Mouse (Mus musculus) forebrain, embryonic 15.5 days (tissue): ENCODE results near the gene Rbms2. TPM values are rescaled to one million over a fixed set of nuclear protein-coding genes. Genes with fewer than 3 reads are reported as not detected.
A peak's percentile ranks its signal among the peaks of the same experiment; 100 is the strongest.

Experiments used
- ATAC-seq: fragments of 200-750 bp; cut with Nextera tagmentation; replicated peaks from 2 replicates; pipeline ENCODE4 v1.8.0; 2017; ENCODE audit warnings: mild to moderate bottlenecking, moderate TSS enrichment, moderate library complexity
- H3K27ac ChIP-seq: fragments of 300-500 bp; sonication (generic); replicated peaks from 2 replicates; pipeline ENCODE4 v1.5.1; 2015; ENCODE audit warnings: mild to moderate bottlenecking, inconsistent platforms
- H3K27me3 ChIP-seq: fragments of 300-500 bp; sonication (generic); 2 replicates; pipeline ENCODE4 v1.6.1; 2015; ENCODE audit warnings: inconsistent platforms
- H3K36me3 ChIP-seq: fragments of 300-500 bp; sonication (generic); 2 replicates; pipeline ENCODE4 v1.6.1; 2015; ENCODE audit warnings: mild to moderate bottlenecking, inconsistent platforms
- H3K4me1 ChIP-seq: fragments of 300-500 bp; sonication (generic); 2 replicates; pipeline ENCODE4 v1.6.1; 2015; ENCODE audit warnings: inconsistent platforms
- H3K4me2 ChIP-seq: fragments of 300-500 bp; sonication (generic); replicated peaks from 2 replicates; pipeline ENCODE4 v1.6.1; 2015; ENCODE audit warnings: mild to moderate bottlenecking, inconsistent platforms
- H3K4me3 ChIP-seq: fragments of 300-500 bp; sonication (generic); 2 replicates; pipeline ENCODE4 v1.5.1; 2015; ENCODE audit warnings: mild to moderate bottlenecking, inconsistent platforms
- H3K9ac ChIP-seq: fragments of 300-500 bp; sonication (generic); replicated peaks from 2 replicates; pipeline ENCODE4 v1.6.1; 2015; ENCODE audit warnings: mild to moderate bottlenecking, inconsistent platforms
- H3K9me3 ChIP-seq: fragments of 300-500 bp; sonication (generic); 2 replicates; pipeline ENCODE4 v1.6.1; 2016; ENCODE audit warnings: inconsistent platforms
- WGBS: fragments of 180-500 bp; shearing (Covaris S2); methylation state at CpG from one replicate; pipeline ENCODE4 v1.1.7; 2015; ENCODE audit warnings: mixed read lengths; 5-methylcytosine and 5-hydroxymethylcytosine counted together
- microRNA counts: library from miRNA; unstranded; fragments of <30 nt; microRNA quantifications from one replicate; lab custom pipeline; 2016
- microRNA-seq: library from miRNA; unstranded; fragments of <30 nt; microRNA quantifications from one replicate; pipeline ENCODE4, GENCODE M21; 2016
- polyA plus RNA-seq: library from polyadenylated mRNA; unstranded; fragments of >200 nt; fragmentation: Nextera tagmentation; extraction: Ambion mirVana; gene quantifications from 2 replicates; pipeline ENCODE4 v1.2.1, GENCODE M21; 2015

Gene Rbms2
- polyA plus RNA-seq, 1 experiment from 2014 or later = 9.0 TPM

DNA sequence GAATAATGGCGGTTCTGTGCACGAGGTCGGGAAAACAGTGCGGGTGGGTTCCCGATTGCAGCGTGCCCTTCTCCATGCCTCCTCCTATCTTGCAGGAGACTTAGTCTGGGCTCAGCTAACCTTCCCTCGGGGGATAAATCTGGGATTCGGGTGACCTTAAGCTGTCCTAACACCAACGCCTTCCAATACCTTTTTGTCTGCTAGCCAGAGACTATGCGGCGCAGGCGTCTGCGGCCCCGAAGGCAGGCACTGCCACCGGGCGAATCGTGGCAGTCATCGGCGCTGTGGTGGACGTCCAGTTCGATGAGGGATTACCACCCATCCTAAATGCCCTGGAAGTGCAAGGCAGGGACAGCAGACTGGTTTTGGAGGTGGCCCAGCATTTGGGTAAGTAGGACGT is 96.4 kb downstream of the Rbms2 start:
- H3K27ac ChIP-seq = peak overlapping the region; percentile 86
- peaks cover 39% of the 10 kb centered on the region for H3K36me3 ChIP-seq
- H3K4me1 ChIP-seq = peaks cover 22% of the 10 kb centered on the region
- peak overlapping the region; percentile 51 for H3K4me2 ChIP-seq
- H3K9me3 ChIP-seq = no peaks in the 10 kb centered on the region
- peak overlapping the region; percentile 93 for H3K9ac ChIP-seq
- 0 out of 2 replicates have a peak, but pooled peaks have one; percentile 2 for ATAC-seq
- no peaks in the 10 kb centered on the region for H3K27me3 ChIP-seq
- H3K4me3 ChIP-seq = peak overlapping the region; percentile 95
- WGBS = under 1% methylated on average over 22 of the region's 22 CpGs

DNA sequence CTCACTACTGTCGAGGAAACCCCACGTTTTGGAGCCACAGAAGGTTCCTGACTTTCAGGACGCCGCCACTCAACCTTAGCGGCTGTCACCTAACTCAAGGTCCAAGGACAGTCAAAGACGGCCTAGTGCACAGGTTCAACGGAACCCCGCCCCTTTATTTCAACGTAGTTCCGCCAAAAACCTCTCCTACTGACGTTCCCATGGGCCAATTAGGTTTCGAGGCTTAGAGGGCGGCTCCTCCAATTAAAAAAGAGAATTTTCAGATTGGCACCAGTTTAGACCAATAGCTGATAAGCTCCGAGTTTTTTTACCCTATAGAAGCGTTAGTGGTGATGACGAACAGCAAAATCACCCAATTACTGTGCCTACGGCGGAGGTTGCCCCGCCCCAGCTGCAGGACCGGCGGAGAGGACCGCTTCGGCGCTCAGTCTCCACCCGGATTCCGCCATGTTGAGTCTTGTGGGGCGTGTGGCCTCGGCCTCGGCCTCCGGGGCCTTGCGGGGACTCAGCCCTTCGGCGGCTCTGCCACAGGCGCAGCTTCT is 97.1 kb downstream of the Rbms2 start, which contains the start of gene Atp5b:
Gene Atp5b (plus strand): TSS at position 394 of the 542 bp plus-strand sequence.
- Histone ChIP-seq H3K36me3 (peaks cover 33% of the 10 kb centered on the region), H3K9ac (peak within 1 kb of the TSS; percentile 93), H3K4me3 (peak within 1 kb of the TSS; percentile 95), H3K4me2 (peak within 1 kb of the TSS; percentile 63), H3K27ac (peak within 1 kb of the TSS; percentile 86), H3K9me3 (no peaks in the 10 kb centered on the region), H3K4me1 (peaks cover 22% of the 10 kb centered on the region), H3K27me3 (no peaks in the 10 kb centered on the region)
- peak; percentile 99 for ATAC-seq
- 0% methylated on average over 34 of the region's 34 CpGs for WGBS

DNA sequence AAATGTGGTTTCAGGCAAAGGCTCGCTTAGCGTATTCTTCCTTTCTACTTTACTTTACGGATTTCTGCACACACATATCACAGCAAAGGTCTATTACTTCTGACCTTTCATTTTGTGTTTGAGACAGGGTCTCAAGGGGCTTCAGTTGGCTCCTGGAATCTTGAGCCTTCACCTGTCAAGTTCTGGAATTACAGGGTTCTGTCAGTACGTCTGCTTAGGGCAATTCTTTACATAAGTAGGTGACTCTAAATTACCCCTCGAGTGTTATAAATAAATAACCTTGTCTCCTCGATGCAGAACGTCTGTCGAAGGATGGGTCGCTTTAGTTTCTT is 97.7 kb downstream of the Rbms2 start:
- Histone ChIP-seq H3K36me3 (peaks cover 33% of the 10 kb centered on the region), H3K4me3 (peak overlapping the region; percentile 95), H3K4me1 (peaks cover 22% of the 10 kb centered on the region), H3K27me3 (no peaks in the 10 kb centered on the region), H3K9ac (peak overlapping the region; percentile 82), H3K4me2 (peak overlapping the region; percentile 63), H3K9me3 (no peaks in the 10 kb centered on the region), H3K27ac (peak overlapping the region; percentile 80)
- 15% methylated on average over 9 of the region's 9 CpGs for WGBS
- no peak for ATAC-seq

DNA sequence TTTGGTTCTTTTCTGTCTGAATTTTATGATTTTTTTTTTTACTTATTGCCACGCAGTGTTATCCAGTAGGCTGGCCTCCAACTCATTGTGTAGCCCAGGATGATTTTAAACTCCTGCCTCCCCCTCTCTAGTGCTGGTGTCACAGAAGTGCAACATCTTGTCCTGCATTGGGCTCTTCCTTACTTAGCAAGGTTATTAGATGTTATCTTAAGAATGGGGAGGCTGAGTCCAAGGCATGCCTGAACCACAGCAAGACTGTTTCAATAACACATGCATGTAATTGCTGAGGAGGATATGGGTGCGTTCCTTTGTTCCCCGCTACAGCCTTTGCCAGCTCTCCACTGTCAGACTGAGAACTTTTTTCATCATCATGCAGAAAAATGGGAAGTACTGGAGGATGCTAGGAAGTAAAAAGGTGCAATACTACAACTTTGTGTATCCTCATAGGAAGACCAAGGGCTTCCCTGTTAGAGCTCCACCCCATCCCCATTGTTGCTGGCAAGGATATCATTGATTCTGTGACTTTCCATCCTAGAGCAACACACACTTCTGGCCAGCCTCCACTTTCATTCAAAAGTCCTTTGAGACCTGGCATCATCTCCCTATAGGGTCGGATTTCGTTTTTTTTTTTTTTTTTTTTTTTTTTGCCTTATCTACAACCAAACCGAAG is 98.2 kb downstream of the Rbms2 start:
- no peaks in the 10 kb centered on the region for H3K9me3 ChIP-seq
- peak overlapping the region; percentile 63 for H3K4me2 ChIP-seq
- peaks cover 34% of the 10 kb centered on the region for H3K36me3 ChIP-seq
- H3K4me1 ChIP-seq = peaks cover 22% of the 10 kb centered on the region
- peak overlapping the region; percentile 82 for H3K9ac ChIP-seq
- 59% methylated on average over 6 of the region's 6 CpGs for WGBS
- no peaks in the 10 kb centered on the region for H3K27me3 ChIP-seq
- H3K27ac ChIP-seq = peak overlapping the region; percentile 80; the same call in 1 of the 2 replicates
- peak overlapping the region; percentile 95 for H3K4me3 ChIP-seq
- no peak for ATAC-seq

MicroRNAs encoded within 50 kb of the gene (microRNA counts, 519-probe panel; counts per million panel counts)
- microRNA mmu-miR-677 (lab: Ali Mortazavi, UCI) = not detected

Small RNA genes within 50 kb of the gene (microRNA-seq; reads per million reads assigned to microRNA genes)
- gene Mir677 = 14.5 reads per million, percentile 29 among the genes with 10 or more reads in this experiment

Other genes starting within 250 kb of the Rbms2 start
- gene Hsd17b6, start 172.7 kb downstream of the Rbms2 start, polyA plus RNA-seq = not detected in 2 replicates
- gene Prim1, start 165.1 kb downstream of the Rbms2 start, polyA plus RNA-seq = 61.6 and 62.3 TPM in 2 replicates
- gene Naca, start 144.7 kb downstream of the Rbms2 start, polyA plus RNA-seq = 599 and 612 TPM in 2 replicates
- gene Ptges3, start 121.3 kb downstream of the Rbms2 start, polyA plus RNA-seq = 430 and 444 TPM in 2 replicates
- gene Atp5b, start 97.0 kb downstream of the Rbms2 start, polyA plus RNA-seq = 2,026 and 2,088 TPM in 2 replicates
- gene Baz2a, start 88.7 kb downstream of the Rbms2 start, polyA plus RNA-seq = 9.1 and 9.8 TPM in 2 replicates
- 0.57 and 0.64 TPM in 2 replicates for gene Gls2, start 14.2 kb upstream of the Rbms2 start, polyA plus RNA-seq
- gene Spryd4, start 31.5 kb upstream of the Rbms2 start, polyA plus RNA-seq = 19.1 and 19.8 TPM in 2 replicates
- 0.19 TPM in 1 of 2 replicates, not detected in the other for gene Mip, start 45.5 kb upstream of the Rbms2 start, polyA plus RNA-seq
- 32.0 and 35.8 TPM in 2 replicates for gene Timeless, start 51.8 kb upstream of the Rbms2 start, polyA plus RNA-seq
- gene Apon, start 73.8 kb upstream of the Rbms2 start, polyA plus RNA-seq = 0.19 TPM in 1 of 2 replicates, not detected in the other
- not detected in 2 replicates for gene Apof, start 88.4 kb upstream of the Rbms2 start, polyA plus RNA-seq
- gene Stat2, start 90.3 kb upstream of the Rbms2 start, polyA plus RNA-seq = 17.1 and 21.0 TPM in 2 replicates
- 0.11 TPM in 1 of 2 replicates, not detected in the other for gene Il23a, start 118.5 kb upstream of the Rbms2 start, polyA plus RNA-seq
- 27.6 and 30.9 TPM in 2 replicates for gene Pan2, start 123.0 kb upstream of the Rbms2 start, polyA plus RNA-seq
- gene Cnpy2, start 142.2 kb upstream of the Rbms2 start, polyA plus RNA-seq = 208 and 216 TPM in 2 replicates
- gene Cs, start 157.4 kb upstream of the Rbms2 start, polyA plus RNA-seq = 233 and 237 TPM in 2 replicates
- 33.7 and 35.7 TPM in 2 replicates for gene Coq10a, start 188.7 kb upstream of the Rbms2 start, polyA plus RNA-seq
- gene Ankrd52, start 196.8 kb upstream of the Rbms2 start, polyA plus RNA-seq = 13.0 and 13.4 TPM in 2 replicates
- gene Slc39a5, start 220.9 kb upstream of the Rbms2 start, polyA plus RNA-seq = 0.09 and 0.24 TPM in 2 replicates
- 137 and 139 TPM in 2 replicates for gene Nabp2, start 231.2 kb upstream of the Rbms2 start, polyA plus RNA-seq
- 104 and 110 TPM in 2 replicates for gene Rnf41, start 231.4 kb upstream of the Rbms2 start, polyA plus RNA-seq